Mouse (Mus musculus) thymus, adult 2 months (tissue): Measurements from ENCODE around the gene Sox6.

Experiments
- CTCF ChIP-seq: fragments of 200-500 bp; IDR thresholded peaks from 2 replicates; pipeline ENCODE4 v1.5.1; 2012; ENCODE audit warnings: mild to moderate bottlenecking, control low read depth, low read length, moderate library complexity, borderline replicate concordance; ENCODE audit not compliant: control insufficient read depth, poor library complexity, insufficient read depth; ENCODE audit errors: extremely low read depth
- POLR2A ChIP-seq: fragments of 200-500 bp; IDR thresholded peaks from 2 replicates; pipeline ENCODE4 v1.6.1; 2012; ENCODE audit warnings: mild to moderate bottlenecking, low read length, control low read depth, moderate library complexity; ENCODE audit not compliant: control insufficient read depth, poor library complexity, insufficient read depth; ENCODE audit errors: extremely low read depth

GRCm38 (mm10) chr7:115780148-115780547 lies 258.4 kb downstream of the Sox6 start:
- TF ChIP-seq CTCF = no peak
- TF ChIP-seq POLR2A = no peak
